Mouse (Mus musculus) limb, embryonic 11.5 days (tissue): ENCODE results near the gene Fbln1. TPM values are rescaled to one million over a fixed set of nuclear protein-coding genes. Genes with fewer than 3 reads are reported as not detected.

Source experiments
- ATAC-seq: fragments of 200-750 bp; cut with Nextera tagmentation; 2 replicates; pipeline ENCODE4 v1.8.0; 2017; ENCODE audit warnings: low read depth; ENCODE audit not compliant: insufficient number of reproducible peaks, low FRiP score, low TSS enrichment
- DNase-seq: peaks from one replicate; pipeline ENCODE4 v3.0.0-alpha.2; 2015; ENCODE audit warnings: low spot score
- H3K27ac ChIP-seq: fragments of 300-500 bp; sonication (generic); replicated peaks from 2 replicates; pipeline ENCODE4 v1.5.1; 2014; ENCODE audit warnings: low read depth, mild to moderate bottlenecking, low read length
- H3K27me3 ChIP-seq: fragments of 300-500 bp; sonication (generic); 2 replicates; pipeline ENCODE4 v1.6.1; 2014; ENCODE audit warnings: mild to moderate bottlenecking, low read length, mixed read lengths; ENCODE audit not compliant: control insufficient read depth, insufficient read depth
- H3K36me3 ChIP-seq: fragments of 300-500 bp; sonication (generic); 2 replicates; pipeline ENCODE4 v1.6.1; 2014; ENCODE audit warnings: mild to moderate bottlenecking, low read length, moderate library complexity, mixed read lengths; ENCODE audit not compliant: control insufficient read depth, insufficient read depth
- H3K4me1 ChIP-seq: fragments of 300-500 bp; sonication (generic); 2 replicates; pipeline ENCODE4 v1.6.1; 2014; ENCODE audit warnings: low read length, mixed read lengths; ENCODE audit not compliant: control insufficient read depth, insufficient read depth
- H3K4me2 ChIP-seq: fragments of 300-500 bp; sonication (generic); 2 replicates; pipeline ENCODE4 v1.6.1; 2014; ENCODE audit warnings: low read depth, mild to moderate bottlenecking, moderate library complexity; ENCODE audit not compliant: severe bottlenecking
- H3K4me3 ChIP-seq: fragments of 300-500 bp; sonication (generic); 2 replicates; pipeline ENCODE4 v1.5.1; 2014; ENCODE audit warnings: low read depth, low read length
- H3K9ac ChIP-seq: fragments of 300-500 bp; sonication (generic); 2 replicates; pipeline ENCODE4 v1.6.1; 2014; ENCODE audit warnings: mild to moderate bottlenecking, low read length
- H3K9me3 ChIP-seq: fragments of 300-500 bp; sonication (generic); 2 replicates; pipeline ENCODE4 v1.6.1; 2016; ENCODE audit warnings: low read length; ENCODE audit not compliant: control insufficient read depth
- WGBS: fragments of 180-500 bp; shearing (Covaris S2); extraction: QIAGEN DNeasy Blood & Tissue Kit; methylation state at CpG from one replicate; pipeline ENCODE4 v1.1.7; 2014; 5-methylcytosine and 5-hydroxymethylcytosine counted together
- polyA plus RNA-seq: library from polyadenylated mRNA; unstranded; fragments of >200 nt; fragmentation: Nextera tagmentation; extraction: Ambion mirVana; gene quantifications from 2 replicates; pipeline ENCODE4 v1.2.1, GENCODE M21; 2014

The Fbln1 gene
- 273 and 276 TPM in 2 replicates for polyA plus RNA-seq

- Histone ChIP-seq H3K27ac (peak within 1 kb of the TSS; percentile 94), H3K9me3 (no peaks in the 10 kb centered on the region), H3K4me2 (peak within 1 kb of the TSS; percentile 96), H3K27me3 (no peaks in the 10 kb centered on the region), H3K9ac (peak within 1 kb of the TSS; percentile 99), H3K4me1 (peaks cover 17% of the 10 kb centered on the region), H3K36me3 (peaks cover 6% of the 10 kb centered on the region), H3K4me3 (peak within 1 kb of the TSS; percentile 89)
- under 1% methylated on average over 44 of the region's 64 CpGs for WGBS
- ATAC-seq = peak; percentile 82
- peak; percentile 92 for DNase-seq
These were observed at the start of gene Fbln1 for GRCm38 (mm10) chr15:85205792-85206702. TSS of gene Fbln1 (plus strand) at chr15:85205949.

- no peak for ATAC-seq
These were observed 49.6 kb upstream of the Fbln1 start for GRCm38 (mm10) chr15:85156198-85156597.

DNA sequence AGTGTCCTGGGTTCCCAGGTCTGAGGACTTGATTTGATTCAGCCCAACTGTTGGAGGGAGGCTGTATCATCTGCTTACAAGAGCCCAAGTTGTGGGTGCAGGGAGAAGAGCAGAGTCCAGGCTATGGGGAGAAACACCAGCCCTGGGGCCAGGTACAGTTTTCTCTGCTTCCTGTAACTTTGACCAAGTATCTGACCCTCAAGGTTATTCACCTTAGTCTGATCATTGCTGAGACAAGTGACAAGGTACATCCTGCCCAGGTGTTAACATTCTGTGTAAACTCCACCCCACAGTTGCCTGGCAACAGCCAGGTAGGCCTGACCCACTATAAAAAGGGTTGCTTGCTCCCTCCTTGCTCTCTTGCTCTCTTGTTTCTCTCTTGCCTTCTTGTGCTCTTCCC, 44.3 kb upstream of the Fbln1 start:
- Histone ChIP-seq H3K9me3 (no peaks in the 10 kb centered on the region; the same call in 1 of the 2 replicates), H3K36me3 (no peaks in the 10 kb centered on the region), H3K4me3 (no peak overlapping the region), H3K4me2 (no peak overlapping the region), H3K27ac (no peak overlapping the region), H3K27me3 (no peaks in the 10 kb centered on the region), H3K4me1 (peaks cover 35% of the 10 kb centered on the region), H3K9ac (no peak overlapping the region)
- no peak for ATAC-seq
- no peak for DNase-seq

More at GRCm38 (mm10) chr15:85156198-85156597, 49.6 kb upstream of the Fbln1 start:
- Histone ChIP-seq H3K4me2 (no peak overlapping the region), H3K27ac (no peak overlapping the region), H3K4me3 (no peak overlapping the region), H3K36me3 (no peaks in the 10 kb centered on the region), H3K4me1 (0 out of 2 replicates have a peak, but pooled peaks cover 7% of the 10 kb centered on the region), H3K9me3 (no peaks in the 10 kb centered on the region; the same call in 1 of the 2 replicates), H3K9ac (no peak overlapping the region), H3K27me3 (no peaks in the 10 kb centered on the region)
- no peak for DNase-seq
- 68% methylated on average over 4 of the region's 4 CpGs for WGBS

DNA sequence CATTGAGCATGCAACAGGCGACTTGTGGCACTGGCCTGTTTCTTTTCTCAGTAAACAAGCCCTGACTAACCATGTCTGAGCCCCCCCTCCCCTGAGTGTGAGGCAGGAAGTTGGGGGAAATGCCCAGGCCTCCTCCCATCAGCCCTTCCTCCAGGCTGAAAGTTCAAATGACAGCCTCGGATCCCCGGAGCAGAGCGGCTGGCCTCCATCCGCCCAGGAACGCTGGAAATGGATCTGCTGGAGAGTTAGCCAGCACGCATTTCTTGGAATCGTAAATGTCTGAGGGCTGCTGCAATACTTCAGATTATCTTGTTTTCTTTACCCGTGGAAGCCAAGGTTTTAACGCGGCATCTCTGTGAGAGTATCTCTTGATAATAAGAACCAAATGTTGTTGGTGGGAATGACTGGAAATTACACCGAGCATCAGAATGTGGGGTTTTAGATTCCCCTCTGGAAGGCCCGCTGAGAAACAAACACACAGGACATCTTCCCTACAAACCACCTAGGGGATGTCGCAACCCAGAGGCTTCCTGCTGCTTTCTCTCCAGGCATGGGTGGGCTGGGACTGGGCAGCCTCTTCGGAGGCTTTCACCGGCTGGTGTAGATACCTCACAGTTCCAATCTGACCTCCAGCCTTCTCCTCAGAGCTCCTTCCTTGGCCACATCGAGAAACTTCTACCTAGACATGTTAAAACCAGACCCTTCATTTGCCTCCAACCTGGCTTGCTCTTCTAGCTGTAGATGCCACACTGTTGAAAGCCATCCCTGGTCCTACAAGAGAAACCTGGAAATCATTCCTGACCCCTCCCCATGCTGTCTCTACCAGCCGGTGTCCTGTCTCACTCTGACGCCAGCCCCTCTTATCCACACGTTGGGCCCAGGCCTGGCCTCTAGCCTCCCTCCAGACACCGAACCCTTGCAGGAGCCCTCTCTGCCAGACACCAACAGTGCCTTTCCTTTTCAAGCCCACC, 42.8 kb upstream of the Fbln1 start:
- ATAC-seq = no peak

GRCm38 (mm10) chr15:85166433-85166933, 39.3 kb upstream of the Fbln1 start:
- peaks cover 43% of the 10 kb centered on the region for H3K4me1 ChIP-seq
- ATAC-seq = peak; percentile 71

More for the DNA sequence above, 42.8 kb upstream of the Fbln1 start:
- no peaks in the 10 kb centered on the region for H3K36me3 ChIP-seq
- peak; percentile 64 for DNase-seq
- H3K9ac ChIP-seq = no peak overlapping the region; the same call in 1 of the 2 replicates
- no peak overlapping the region for H3K27ac ChIP-seq
- H3K4me1 ChIP-seq = peaks cover 41% of the 10 kb centered on the region
- WGBS = 26% methylated on average over 21 of the region's 21 CpGs
- no peak overlapping the region for H3K4me2 ChIP-seq
- no peak overlapping the region for H3K4me3 ChIP-seq
- no peaks in the 10 kb centered on the region for H3K27me3 ChIP-seq
- H3K9me3 ChIP-seq = no peaks in the 10 kb centered on the region

DNA sequence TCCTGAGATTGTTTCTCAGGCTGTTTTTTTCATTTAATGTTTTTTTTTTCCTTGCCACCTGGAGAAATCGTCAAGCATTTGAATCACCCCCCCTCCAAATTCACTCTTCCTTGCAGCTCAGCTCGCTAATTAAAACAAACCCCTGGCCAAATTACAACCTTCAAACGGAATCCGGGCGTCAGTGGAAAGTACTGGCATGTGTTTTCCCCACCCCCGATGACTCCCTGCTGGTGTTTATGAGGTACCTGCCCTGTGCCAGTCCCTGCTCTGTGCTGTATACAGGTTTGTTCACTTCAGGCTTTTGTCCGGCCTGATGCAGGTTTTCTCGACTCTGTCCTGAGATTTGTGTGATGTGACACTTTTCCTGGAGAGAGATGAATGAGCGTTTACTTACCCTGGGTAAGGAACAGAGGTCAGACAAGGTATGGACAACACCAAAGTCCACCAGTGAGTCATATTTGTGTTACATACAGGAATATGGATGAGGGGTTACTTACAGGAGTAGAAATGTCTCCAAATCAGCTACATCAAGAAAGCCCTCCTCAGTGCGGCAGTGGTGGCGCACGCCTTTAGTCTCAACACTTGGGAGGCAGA, 38.6 kb upstream of the Fbln1 start:
- 19% methylated on average over 12 of the region's 12 CpGs for WGBS
- Histone ChIP-seq H3K27ac (peak overlapping the region; percentile 94), H3K27me3 (no peaks in the 10 kb centered on the region), H3K4me1 (peaks cover 45% of the 10 kb centered on the region), H3K36me3 (no peaks in the 10 kb centered on the region), H3K9ac (0 out of 2 replicates have a peak overlapping the region, but pooled peaks have one; percentile 13), H3K9me3 (no peaks in the 10 kb centered on the region), H3K4me2 (peak overlapping the region; percentile 39), H3K4me3 (no peak overlapping the region)
- peak; percentile 81 for DNase-seq
- 0 out of 2 replicates have a peak, but pooled peaks have one; percentile 40 for ATAC-seq

More at GRCm38 (mm10) chr15:85166433-85166933, 39.3 kb upstream of the Fbln1 start:
- H3K36me3 ChIP-seq = no peaks in the 10 kb centered on the region
- no peak overlapping the region for H3K9ac ChIP-seq
- peak; percentile 84 for DNase-seq
- H3K9me3 ChIP-seq = no peaks in the 10 kb centered on the region
- H3K27ac ChIP-seq = peak overlapping the region; percentile 94
- H3K4me3 ChIP-seq = no peak overlapping the region
- H3K4me2 ChIP-seq = peak overlapping the region; percentile 39
- H3K27me3 ChIP-seq = no peaks in the 10 kb centered on the region
- WGBS = 8% methylated on average over 11 of the region's 11 CpGs

GRCm38 (mm10) chr15:85172054-85172453, 33.7 kb upstream of the Fbln1 start:
- ATAC-seq = no peak
- H3K27me3 ChIP-seq = no peaks in the 10 kb centered on the region
- H3K4me3 ChIP-seq = no peak overlapping the region
- H3K4me2 ChIP-seq = no peak overlapping the region
- H3K4me1 ChIP-seq = peaks cover 13% of the 10 kb centered on the region
- H3K36me3 ChIP-seq = no peaks in the 10 kb centered on the region
- H3K9ac ChIP-seq = no peak overlapping the region
- WGBS = 31% methylated on average over 2 of the region's 2 CpGs
- no peak overlapping the region for H3K27ac ChIP-seq
- H3K9me3 ChIP-seq = no peaks in the 10 kb centered on the region
- no peak for DNase-seq
